Mouse (Mus musculus) cerebellum, adult 11 months (tissue): ENCODE measurements around the gene Eefsec.
A peak's percentile ranks its signal among the peaks of the same experiment; 100 is the strongest.

Source experiments
- DNase-seq: peaks from one replicate; pipeline ENCODE4 v3.0.0; 2022

Eefsec gene

GRCm38 (mm10) chr6:88446063-88447002 lies at the start of gene Eefsec:
TSS of gene Eefsec (minus strand) at chr6:88446539.
- peak; percentile 79 for DNase-seq

- no peak for DNase-seq
Measured at GRCm38 (mm10) chr6:88493712-88494111, 47.4 kb upstream of the Eefsec start.

GRCm38 (mm10) chr6:88490629-88491354 lies 44.5 kb upstream of the Eefsec start:
- peak; percentile 94 for DNase-seq

GRCm38 (mm10) chr6:88489834-88490233 lies 43.5 kb upstream of the Eefsec start:
- DNase-seq: no peak

- no peak for DNase-seq
Measured at GRCm38 (mm10) chr6:88489026-88489425, 42.7 kb upstream of the Eefsec start.

- DNase-seq: peak; percentile 63
Measured at GRCm38 (mm10) chr6:88486893-88487292, 40.6 kb upstream of the Eefsec start.

- no peak for DNase-seq
Measured at GRCm38 (mm10) chr6:88485378-88485777, 39.0 kb upstream of the Eefsec start.

GRCm38 (mm10) chr6:88483913-88484312 lies 37.6 kb upstream of the Eefsec start:
- no peak for DNase-seq

- peak; percentile 73 for DNase-seq
Measured at GRCm38 (mm10) chr6:88483111-88483510, 36.8 kb upstream of the Eefsec start.

GRCm38 (mm10) chr6:88480421-88480820 lies 34.1 kb upstream of the Eefsec start:
- DNase-seq: no peak

GRCm38 (mm10) chr6:88469878-88470277 lies 23.5 kb upstream of the Eefsec start:
- no peak for DNase-seq

GRCm38 (mm10) chr6:88465181-88465920 lies 19.0 kb upstream of the Eefsec start, which contains the start of gene Ruvbl1:
TSS of gene Ruvbl1 (plus strand) at chr6:88465409.
- DNase-seq: peak; percentile 89

- DNase-seq: no peak
Measured at GRCm38 (mm10) chr6:88454545-88454944, 8.2 kb upstream of the Eefsec start.

- DNase-seq: no peak
Measured at GRCm38 (mm10) chr6:88447454-88447853, 1.1 kb upstream of the Eefsec start.

GRCm38 (mm10) chr6:88445661-88446060 lies 678 bp downstream of the Eefsec start:
- DNase-seq: no peak

GRCm38 (mm10) chr6:88444076-88444750 lies 2.1 kb downstream of the Eefsec start:
- no peak for DNase-seq

GRCm38 (mm10) chr6:88443446-88443845 lies 2.9 kb downstream of the Eefsec start:
- no peak for DNase-seq

- no peak for DNase-seq
Measured at GRCm38 (mm10) chr6:88442551-88442950, 3.8 kb downstream of the Eefsec start.

- no peak for DNase-seq
Measured at GRCm38 (mm10) chr6:88439056-88439455, 7.3 kb downstream of the Eefsec start.

- no peak for DNase-seq
Measured at GRCm38 (mm10) chr6:88435609-88436008, 10.7 kb downstream of the Eefsec start.

GRCm38 (mm10) chr6:88431202-88431601 lies 15.1 kb downstream of the Eefsec start:
- no peak for DNase-seq

GRCm38 (mm10) chr6:88416130-88416758 lies 30.1 kb downstream of the Eefsec start:
- DNase-seq: no peak
